Mouse (Mus musculus) thymus, postnatal 10 days (tissue): Measurements from ENCODE around the gene Pgd.
"Not testable (repeated sequence)": the region's sequence is repeated elsewhere in the genome, so short reads cannot be mapped to it uniquely, and the experiment has no call there.

Experiments
- DNase-seq, 2 experiments: peaks; one replicate each; pipeline ENCODE4 v3.0.0; 2021; ENCODE audit warnings: low spot score in 2 of 2

Pgd gene

DNA sequence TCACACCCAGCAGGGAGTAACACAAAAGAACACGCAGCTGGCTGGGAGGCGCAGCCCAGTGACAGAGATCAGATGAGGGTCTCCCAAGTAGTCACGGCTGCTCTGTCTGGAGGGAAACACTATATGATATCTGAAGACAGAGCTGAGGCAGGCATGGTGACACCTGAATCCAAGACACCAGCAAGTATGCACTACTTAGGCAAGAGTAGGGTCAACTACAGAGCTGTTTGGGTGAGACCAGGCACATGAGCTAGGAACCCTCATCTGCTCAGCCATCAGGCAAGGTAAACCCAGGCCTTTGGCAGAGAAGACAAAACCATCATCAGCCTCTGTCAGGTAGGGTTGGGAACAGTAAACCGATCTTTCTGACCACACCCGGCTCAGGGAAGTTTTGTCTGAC, 33.2 kb downstream of the Pgd start:
- DNase-seq = no peak

DNA sequence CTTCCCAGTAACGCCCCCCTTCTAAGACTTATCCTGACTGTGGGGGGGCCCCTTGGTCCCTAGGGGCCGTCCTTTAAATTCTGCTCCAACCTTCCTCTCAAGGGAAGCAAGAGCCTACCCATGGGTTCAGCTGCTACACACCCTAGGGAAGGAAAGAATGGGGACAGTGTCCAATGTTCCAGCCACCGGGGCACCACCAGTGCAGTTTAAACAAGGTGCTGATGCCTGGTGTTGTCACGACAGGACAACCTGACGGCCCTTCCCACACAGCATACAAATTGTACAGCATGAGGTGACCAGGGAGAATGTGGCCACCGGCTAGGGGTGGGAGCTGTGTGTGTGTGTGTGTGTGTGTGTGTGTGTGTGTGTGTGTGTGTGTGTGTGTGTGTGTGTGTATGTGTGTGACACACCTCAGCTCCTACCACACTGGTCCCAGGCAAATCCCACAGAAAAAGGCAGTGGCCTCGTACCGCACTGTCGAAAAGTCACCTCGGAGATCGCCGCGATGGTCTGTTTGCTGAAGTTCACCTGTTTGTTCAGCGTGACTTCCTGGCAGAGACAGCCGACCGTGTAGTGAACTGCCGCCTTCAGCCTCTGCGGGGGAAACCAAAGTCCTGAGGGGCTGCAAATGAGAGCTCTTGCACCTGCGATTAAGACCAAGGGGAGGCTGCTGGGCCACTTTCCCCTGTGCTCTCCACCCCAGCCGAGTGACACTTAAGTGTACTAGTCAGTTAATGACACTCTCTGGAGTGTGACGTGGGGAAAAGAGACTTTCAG, 34.6 kb downstream of the Pgd start:
- no peak for DNase-seq

DNA sequence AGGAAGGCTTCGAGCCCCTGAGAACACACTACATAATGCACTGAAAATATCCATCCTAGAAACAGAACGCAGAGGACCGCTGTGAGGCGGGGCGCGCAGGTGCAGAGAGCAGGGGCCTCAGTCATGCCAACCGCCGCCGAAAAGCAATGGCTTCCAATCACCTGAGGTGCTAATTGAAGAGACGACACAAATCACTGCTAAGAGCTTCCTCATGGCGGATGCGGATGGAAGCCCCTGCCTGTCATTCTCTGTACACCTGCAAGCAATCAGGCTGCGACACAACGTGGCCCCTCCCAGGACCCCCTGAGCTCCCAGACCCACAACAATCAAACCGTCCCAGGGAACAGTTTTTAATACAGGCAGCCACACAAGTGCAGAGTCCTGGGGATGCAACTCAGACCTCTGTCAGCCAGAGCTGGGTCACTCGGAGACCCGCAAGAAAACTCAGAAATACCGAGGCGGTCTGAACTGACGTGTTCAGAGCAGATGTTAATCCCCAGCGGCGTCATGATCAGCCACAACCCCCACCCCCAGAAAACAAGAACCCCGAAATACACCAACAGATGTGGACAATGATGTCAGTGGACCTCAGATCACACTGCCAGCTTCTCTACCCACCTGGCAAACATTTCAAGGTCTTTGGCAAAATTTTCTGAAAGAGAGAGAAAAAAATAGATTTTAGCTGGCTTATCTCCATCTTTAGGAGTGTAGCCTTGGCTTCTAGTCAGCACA, 35.4 kb downstream of the Pgd start:
- DNase-seq = no peak

DNA sequence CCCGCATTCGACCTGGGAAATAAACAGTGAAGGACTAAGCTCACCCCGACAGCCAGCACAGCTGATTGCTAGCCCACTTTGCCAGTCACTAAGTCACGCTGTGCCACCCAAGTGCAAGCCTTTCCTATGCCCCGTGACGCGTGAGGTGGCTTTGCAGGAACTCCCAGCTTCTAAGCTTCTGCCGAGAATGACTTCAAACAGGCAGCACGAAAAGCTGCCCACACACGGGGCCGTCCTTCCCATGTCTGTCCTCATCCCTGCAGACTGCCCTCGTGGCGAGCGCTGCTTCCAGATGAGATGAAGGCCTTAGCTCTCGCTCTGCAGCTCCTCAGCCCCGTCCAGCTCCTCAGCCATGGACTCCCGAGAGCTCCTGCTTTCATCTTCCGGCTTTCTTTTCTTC, 38.1 kb downstream of the Pgd start:
- no peak for DNase-seq

DNA sequence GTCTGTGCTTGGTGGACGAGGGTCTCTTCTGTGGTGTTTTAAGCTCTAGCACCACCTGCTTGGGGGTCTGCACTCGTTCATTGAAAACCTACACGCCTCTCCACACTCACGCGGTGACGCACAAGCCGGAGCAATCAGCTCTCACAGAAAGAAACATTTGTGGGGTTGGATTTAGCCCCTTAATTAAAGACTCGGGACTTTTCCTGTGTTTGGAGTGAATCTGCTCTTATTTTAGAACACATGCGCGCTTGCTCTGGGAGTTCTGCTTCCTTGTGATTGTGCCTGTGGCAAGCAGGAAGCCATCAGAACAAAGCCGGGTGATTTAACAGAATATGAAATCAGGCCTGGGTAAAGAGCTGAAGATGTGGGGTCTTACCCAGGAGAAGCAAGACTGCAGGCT, 39.9 kb downstream of the Pgd start, which contains the start of gene Cort:
Cort (minus strand) TSS at position 101 of the 400 bp plus-strand sequence.
- no peak for DNase-seq

DNA sequence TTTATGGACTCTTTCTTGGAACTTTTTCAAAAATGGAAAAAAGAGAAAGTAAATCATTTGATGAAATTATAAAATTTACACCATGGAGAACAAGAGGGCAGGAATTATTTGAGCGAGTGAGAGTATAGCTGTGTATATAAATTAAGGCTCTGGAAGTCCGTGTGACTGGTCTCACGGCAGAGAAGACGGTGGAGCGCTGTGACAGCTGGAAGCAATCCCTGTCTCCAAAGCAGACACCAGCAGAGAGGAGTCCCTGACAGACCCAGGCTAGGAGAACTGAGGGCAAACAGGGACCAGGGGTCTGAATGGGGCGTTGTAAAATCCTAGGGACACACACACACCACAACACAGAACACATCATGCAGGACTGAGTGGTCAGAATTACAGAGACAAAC, 40.5 kb downstream of the Pgd start:
- no peak for DNase-seq

DNA sequence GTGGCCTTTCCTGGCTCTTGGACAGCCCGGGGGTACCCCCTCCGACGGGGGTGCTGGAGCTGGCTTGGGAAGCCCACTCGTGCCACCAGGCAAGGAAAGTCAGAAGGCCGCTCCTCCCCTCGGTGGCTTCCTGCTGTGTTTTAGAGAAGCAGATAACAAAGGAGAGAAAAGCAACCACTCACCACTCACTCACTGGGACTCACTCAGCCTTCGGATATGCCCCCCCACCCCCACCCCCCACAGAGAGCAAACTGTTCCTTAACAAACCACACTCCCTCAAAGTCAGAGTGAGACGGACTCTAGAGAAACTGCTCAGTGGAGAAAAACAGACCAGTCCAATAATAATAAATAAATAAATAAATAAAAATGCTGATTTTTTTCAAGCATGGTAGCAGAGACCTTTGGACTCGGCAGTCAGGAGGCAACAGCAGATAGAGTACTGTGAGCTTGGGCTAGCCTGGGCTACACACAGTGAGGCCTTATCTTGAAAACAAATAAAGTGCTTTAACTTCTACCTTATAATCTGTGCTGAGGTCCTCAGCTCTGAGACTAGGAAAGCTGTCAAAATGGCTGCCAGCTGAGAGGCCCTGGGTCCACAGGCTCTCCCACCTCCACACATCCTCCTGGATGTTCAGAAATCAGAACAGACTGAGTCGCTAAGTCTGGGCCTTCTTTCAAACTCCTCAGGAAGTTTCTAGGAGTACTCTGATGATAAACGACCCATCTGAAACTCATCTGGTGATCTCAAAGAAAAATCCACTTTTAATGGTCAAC, 41.0 kb downstream of the Pgd start:
- no peak for DNase-seq

DNA sequence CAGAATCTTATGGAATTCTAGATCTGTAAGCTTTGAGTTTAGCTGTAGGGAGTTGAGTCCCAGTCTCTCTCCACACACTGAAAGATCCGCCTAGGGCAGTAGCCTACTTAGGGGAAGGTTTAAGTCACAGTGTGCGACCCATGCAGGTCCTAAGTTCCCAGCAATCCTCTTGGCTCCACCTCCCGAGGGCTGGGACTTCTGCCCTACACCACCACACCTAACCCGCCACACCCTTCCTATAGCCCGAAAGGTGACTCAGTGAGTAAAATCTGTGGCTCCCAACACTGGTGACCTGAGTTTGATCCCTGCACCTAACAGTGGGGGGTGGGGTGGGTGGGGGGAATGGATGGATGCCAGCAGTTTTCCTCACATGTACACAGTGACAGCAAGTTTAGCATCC, 43.1 kb downstream of the Pgd start:
- no peak for DNase-seq

DNA sequence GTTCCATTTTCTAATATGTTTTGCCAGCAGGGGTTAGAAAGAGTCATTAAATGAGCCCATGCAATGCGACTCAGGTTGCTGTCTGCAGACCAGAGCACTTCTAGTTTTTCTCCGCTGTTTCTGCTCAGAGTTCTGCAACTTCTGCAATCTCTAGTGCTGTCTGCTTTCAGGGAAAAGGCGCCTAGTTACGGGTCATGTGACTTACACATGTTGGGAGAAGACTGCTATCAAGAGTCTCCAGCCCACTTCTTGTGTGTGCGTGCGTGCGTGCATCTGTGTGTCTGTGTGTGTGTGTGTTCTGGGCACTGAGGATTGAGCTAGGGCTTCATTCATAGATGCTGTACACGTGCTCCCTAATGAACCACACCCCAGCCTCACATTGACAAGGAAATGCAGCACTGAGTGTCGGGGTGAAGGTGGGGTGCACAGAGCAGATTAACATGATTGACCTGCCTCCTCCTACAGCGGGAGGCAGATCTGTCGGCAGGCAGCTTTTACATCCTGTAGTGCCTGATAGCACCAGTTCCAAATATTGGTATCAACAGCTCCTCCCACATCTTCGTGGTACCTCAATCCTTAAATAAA, 46.5 kb downstream of the Pgd start:
- DNase-seq = not testable (repeated sequence)

DNA sequence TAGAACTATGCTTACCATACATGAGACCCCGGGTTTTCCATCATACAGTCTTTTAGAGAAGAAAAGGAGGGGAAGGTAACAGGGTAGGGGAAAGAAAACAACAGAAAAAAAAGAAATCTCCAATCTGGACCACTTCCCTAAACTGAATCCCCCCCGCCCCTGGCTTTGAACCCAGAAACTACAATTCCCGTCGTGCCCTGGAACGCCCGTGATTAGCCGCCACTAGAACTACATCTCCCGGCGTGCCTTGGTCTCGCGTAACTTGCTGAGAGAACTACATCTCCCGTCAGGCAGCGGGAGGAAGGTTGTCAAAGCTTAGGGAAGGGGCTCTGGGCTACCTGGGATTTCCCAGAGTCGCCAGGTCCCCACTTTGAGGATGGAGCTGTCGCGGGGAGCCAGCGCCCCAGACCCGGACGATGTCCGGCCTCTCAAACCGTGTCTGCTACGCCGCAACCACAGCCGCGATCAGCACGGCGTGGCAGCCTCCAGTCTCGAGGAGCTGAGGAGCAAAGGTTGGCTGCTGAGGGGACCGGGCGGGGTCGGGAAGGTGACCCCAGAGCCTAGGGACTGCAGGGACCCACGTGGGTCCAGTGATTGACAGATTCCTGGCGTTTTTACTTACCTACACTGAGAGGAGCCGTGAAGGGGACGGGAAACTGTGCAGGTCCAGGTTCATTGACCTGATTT, 62.6 kb downstream of the Pgd start, which contains the start of gene Dffa:
Dffa (plus strand) TSS at position 272 of the 687 bp plus-strand sequence.
- peak; percentile 84 to 88 for DNase-seq

DNA sequence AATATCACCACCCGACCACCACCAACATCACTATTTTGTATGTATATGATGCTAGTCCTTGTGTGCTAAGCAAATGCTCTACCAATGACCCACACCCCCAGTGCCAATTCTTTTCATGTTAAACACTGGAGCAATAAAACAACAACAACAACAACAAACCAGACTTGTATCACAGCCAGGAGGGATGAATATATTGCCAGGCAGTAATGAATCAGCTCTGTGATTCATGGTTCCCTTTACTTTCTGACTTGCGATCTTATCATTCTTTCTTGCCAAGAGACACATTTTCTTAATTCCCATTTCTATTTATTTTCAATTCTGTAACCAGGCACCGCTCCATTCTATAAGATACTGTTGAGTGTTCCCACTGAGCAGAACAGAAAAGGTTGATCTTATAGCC, 65.1 kb downstream of the Pgd start:
- DNase-seq = no peak

DNA sequence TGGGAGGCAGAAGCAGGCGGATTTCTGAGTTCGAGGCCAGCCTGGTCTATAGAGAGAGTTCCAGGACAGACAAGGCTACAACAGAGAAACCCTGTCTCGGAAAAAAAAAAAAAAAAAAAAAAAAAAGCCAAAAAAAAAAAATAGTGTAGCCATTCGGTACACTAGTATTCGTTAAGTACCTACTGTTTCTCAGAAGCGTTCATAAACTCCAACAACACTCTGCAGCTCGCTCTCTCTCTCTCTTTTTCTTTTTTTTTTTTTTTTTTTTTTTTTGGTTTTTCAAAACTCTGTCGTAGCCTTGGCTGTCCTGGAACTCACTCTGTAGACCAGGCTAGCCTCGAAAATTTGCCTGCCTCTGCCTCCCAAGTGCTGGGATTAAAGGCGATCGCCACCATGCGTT, 66.1 kb downstream of the Pgd start:
- not testable (repeated sequence) for DNase-seq
